Mouse (Mus musculus) embryonic fibroblast, embryonic 13.5 days (primary cell): ENCODE measurements around the gene Rapgef6.

Source experiments
- CTCF ChIP-seq: IDR thresholded peaks from 2 replicates; pipeline ENCODE4 v1.5.1; 2011; ENCODE audit warnings: mild to moderate bottlenecking, control low read depth, low read length, moderate library complexity, borderline replicate concordance; ENCODE audit not compliant: insufficient read depth
- POLR2A ChIP-seq: IDR thresholded peaks from 2 replicates; pipeline ENCODE4 v1.6.1; 2011; ENCODE audit warnings: low read depth, mild to moderate bottlenecking, control low read depth, low read length, moderate library complexity

DNA sequence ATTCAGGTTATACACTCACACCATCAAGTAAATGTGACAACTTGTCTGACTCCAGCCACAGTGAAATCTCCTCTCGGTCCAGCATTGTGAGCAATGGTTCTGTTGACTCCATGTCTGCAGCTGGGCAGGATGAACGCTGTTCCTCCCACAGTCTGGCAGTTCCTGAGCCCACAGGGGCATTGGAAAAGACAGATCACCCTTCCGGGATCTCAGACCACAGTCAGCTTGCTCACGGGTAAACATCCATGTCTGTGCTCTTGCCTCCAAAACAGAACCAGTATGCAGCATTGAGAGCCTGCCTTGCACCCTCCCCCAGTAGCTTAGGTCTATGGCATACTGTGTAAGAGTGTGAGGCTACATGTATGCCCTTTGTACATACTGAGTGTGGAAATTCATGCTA lies 167.5 kb downstream of the Rapgef6 start:
- TF ChIP-seq CTCF = no peak
- no peak for TF ChIP-seq POLR2A
